ENCODE assay signal across 8 mouse cellular contexts in the genomic region with DNA sequence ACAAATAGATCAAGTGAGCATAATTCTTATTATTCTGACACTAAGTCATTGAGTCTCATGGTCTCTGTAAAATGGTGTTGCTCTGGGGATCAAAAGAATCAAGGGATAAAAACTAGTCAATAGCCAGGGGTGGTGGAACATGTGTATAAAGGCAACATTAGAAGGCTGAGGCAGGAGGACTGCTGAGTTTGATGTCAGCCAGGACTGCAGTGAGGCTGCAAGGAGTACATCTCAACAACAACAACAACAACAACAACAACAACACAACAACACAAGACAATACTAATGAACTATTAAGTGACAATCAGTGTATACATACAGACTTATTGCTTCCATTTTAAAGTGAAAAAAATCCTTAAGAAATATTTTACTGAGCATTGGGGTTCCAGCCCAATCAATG. TPM values are rescaled to one million over a fixed set of nuclear protein-coding genes. Genes with fewer than 3 reads are reported as not detected.
A peak's percentile ranks its signal among the peaks of the same experiment; 100 is the strongest.
DNase-seq lines count a peak whose midpoint lies in the region; ATAC-seq and TF ChIP-seq lines count a peak whose summit lies in the region.

No protein-coding gene starts in this region.

- H3K27me3 ChIP-seq in lung, embryonic 16.5 days (ENCODE audit: control insufficient read depth, insufficient read depth, low read depth, low read length) = no peaks in the 10 kb centered on the region
- H3K27me3 ChIP-seq in embryonic facial prominence, embryonic 12.5 days = no peaks in the 10 kb centered on the region
- no peaks in the 10 kb centered on the region for H3K27me3 ChIP-seq in intestine, postnatal 0 days (replicated peaks; ENCODE audit: control insufficient read depth, insufficient read depth, low read length)

- peak overlapping the region; percentile 92 for H3K27ac ChIP-seq in lung, embryonic 16.5 days (ENCODE audit: low read length)
- peak overlapping the region; percentile 100; the same call in 1 of the 2 replicates for H3K27ac ChIP-seq in embryonic facial prominence, embryonic 12.5 days
- no peak overlapping the region for H3K27ac ChIP-seq in intestine, postnatal 0 days (ENCODE audit: low read depth, low read length)
- 0 out of 2 replicates have a peak overlapping the region, but pooled peaks have one; percentile 32 for H3K27ac ChIP-seq in olfactory bulb, adult 2 months (ENCODE audit: insufficient read depth, low read depth, low read length)

- H3K9me3 ChIP-seq in lung, embryonic 16.5 days (ENCODE audit: control insufficient read depth, low read length) = no peaks in the 10 kb centered on the region
- H3K9me3 ChIP-seq in embryonic facial prominence, embryonic 12.5 days = no peaks in the 10 kb centered on the region
- no peaks in the 10 kb centered on the region for H3K9me3 ChIP-seq in intestine, postnatal 0 days (ENCODE audit: control insufficient read depth)

- H3K4me1 ChIP-seq in lung, embryonic 16.5 days (replicated peaks; ENCODE audit: control insufficient read depth, insufficient read depth, low read length) = peaks cover 17% of the 10 kb centered on the region
- H3K4me1 ChIP-seq in embryonic facial prominence, embryonic 12.5 days = 0 out of 2 replicates have a peak, but pooled peaks cover 3% of the 10 kb centered on the region
- H3K4me1 ChIP-seq in intestine, postnatal 0 days (replicated peaks; ENCODE audit: control insufficient read depth, insufficient read depth, low read length) = no peaks in the 10 kb centered on the region
- H3K4me1 ChIP-seq in olfactory bulb, adult 2 months (ENCODE audit: control insufficient read depth, insufficient read depth, low read length) = peaks cover 5% of the 10 kb centered on the region; the same call in 1 of the 2 replicates

- H3K9ac ChIP-seq in lung, embryonic 16.5 days (ENCODE audit: low read length) = peak overlapping the region; percentile 81
- peak overlapping the region; percentile 84 for H3K9ac ChIP-seq in embryonic facial prominence, embryonic 12.5 days
- peak overlapping the region; percentile 28 for H3K9ac ChIP-seq in intestine, postnatal 0 days (ENCODE audit: low read depth, low read length)

- peaks cover 24% of the 10 kb centered on the region for H3K36me3 ChIP-seq in lung, embryonic 16.5 days (ENCODE audit: control insufficient read depth, insufficient read depth, low read length)
- peaks cover 44% of the 10 kb centered on the region for H3K36me3 ChIP-seq in embryonic facial prominence, embryonic 12.5 days
- peaks cover 36% of the 10 kb centered on the region for H3K36me3 ChIP-seq in intestine, postnatal 0 days (ENCODE audit: control insufficient read depth, insufficient read depth)

- no peak for DNase-seq in lung, postnatal 14 days
- DNase-seq in cerebellum, adult 18-20 months = no peak
- no peak for DNase-seq in kidney, postnatal 14 days
- DNase-seq in gastrocnemius, postnatal 10 days = no peak

- no peak for TF ChIP-seq CTCF in intestine, postnatal 0 days (IDR thresholded peaks at IDR 0.05; ENCODE audit: low read depth)
- no peak for TF ChIP-seq CTCF in olfactory bulb, adult 2 months (IDR thresholded peaks at IDR 0.05; ENCODE audit: insufficient read depth, low read depth, low read length)

- TF ChIP-seq POLR2A in olfactory bulb, adult 2 months (IDR thresholded peaks at IDR 0.05; ENCODE audit: insufficient read depth, low read depth, low read length) = no peak

- no peak for ATAC-seq in lung, embryonic 16.5 days (ENCODE audit: low read depth)
- ATAC-seq in embryonic facial prominence, embryonic 12.5 days (ENCODE audit: insufficient number of reproducible peaks, insufficient read depth, low FRiP score, low TSS enrichment) = no peak
- ATAC-seq in intestine, postnatal 0 days = no peak

- H3K4me2 ChIP-seq in lung, embryonic 16.5 days (ENCODE audit: low read depth, low read length) = peak overlapping the region; percentile 63
- peak overlapping the region; percentile 64 for H3K4me2 ChIP-seq in embryonic facial prominence, embryonic 12.5 days (replicated peaks)
- H3K4me2 ChIP-seq in intestine, postnatal 0 days (replicated peaks; ENCODE audit: low read depth) = peak overlapping the region; percentile 73

- peak overlapping the region; percentile 74 for H3K4me3 ChIP-seq in lung, embryonic 16.5 days (ENCODE audit: low read length)
- H3K4me3 ChIP-seq in embryonic facial prominence, embryonic 12.5 days = peak overlapping the region; percentile 72
- H3K4me3 ChIP-seq in intestine, postnatal 0 days (ENCODE audit: low read depth, low read length) = peak overlapping the region; percentile 71
- H3K4me3 ChIP-seq in olfactory bulb, adult 2 months (ENCODE audit: insufficient read depth, low read depth, low read length) = no peak overlapping the region

RNA-seq across cellular contexts. Expression of a gene that starts 0.7 kb away (rescaled TPM):
- polyA plus RNA-seq in lung, embryonic 16.5 days (2015; fragmentation: Nextera tagmentation; extraction: Ambion mirVana) = 123 and 135 TPM in 2 replicates
- polyA plus RNA-seq in embryonic facial prominence, embryonic 12.5 days (2016; fragmentation: Nextera tagmentation; extraction: Ambion mirVana) = 186 and 191 TPM in 2 replicates
- 17.9 and 19.0 TPM in 2 replicates for polyA plus RNA-seq in intestine, postnatal 0 days (2015; fragmentation: Nextera tagmentation; extraction: Ambion mirVana)
- polyA plus RNA-seq in olfactory bulb, adult 2 months (2012; ENCODE audit: insufficient read depth, insufficient read length, low replicate concordance, missing spikeins) = not detected in 2 replicates
- 10 to 100 TPM; 28.3 to 41.5 TPM for total RNA-seq in gastrocnemius, postnatal 10 days (2021)

RNA-seq across cellular contexts. Expression of a gene that starts 0.8 kb away (rescaled TPM):
- 216 and 226 TPM in 2 replicates for polyA plus RNA-seq in lung, embryonic 16.5 days (2015; fragmentation: Nextera tagmentation; extraction: Ambion mirVana)
- polyA plus RNA-seq in embryonic facial prominence, embryonic 12.5 days (2016; fragmentation: Nextera tagmentation; extraction: Ambion mirVana) = 191 and 206 TPM in 2 replicates
- polyA plus RNA-seq in intestine, postnatal 0 days (2015; fragmentation: Nextera tagmentation; extraction: Ambion mirVana) = 270 and 282 TPM in 2 replicates
- polyA plus RNA-seq in olfactory bulb, adult 2 months (2012; ENCODE audit: insufficient read depth, insufficient read length, low replicate concordance, missing spikeins) = not detected in 2 replicates
- total RNA-seq in gastrocnemius, postnatal 10 days (2021) = 100 to 1,000 TPM; 212 to 236 TPM

RNA-seq across cellular contexts. Expression of a gene that starts 24.5 kb away (rescaled TPM):
- polyA plus RNA-seq in lung, embryonic 16.5 days (2015; fragmentation: Nextera tagmentation; extraction: Ambion mirVana) = 5.2 and 6.0 TPM in 2 replicates
- polyA plus RNA-seq in embryonic facial prominence, embryonic 12.5 days (2016; fragmentation: Nextera tagmentation; extraction: Ambion mirVana) = 4.9 and 5.1 TPM in 2 replicates
- polyA plus RNA-seq in intestine, postnatal 0 days (2015; fragmentation: Nextera tagmentation; extraction: Ambion mirVana) = 2.7 and 3.4 TPM in 2 replicates
- 312 and 918 TPM in 2 replicates for polyA plus RNA-seq in olfactory bulb, adult 2 months (2012; ENCODE audit: insufficient read depth, insufficient read length, low replicate concordance, missing spikeins)
- 1 to 10 TPM; 8.4 to 9.1 TPM for total RNA-seq in gastrocnemius, postnatal 10 days (2021)

RNA-seq across cellular contexts. Expression of a gene that starts 24.5 kb away (rescaled TPM):
- 1,562 and 1,631 TPM in 2 replicates for polyA plus RNA-seq in lung, embryonic 16.5 days (2015; fragmentation: Nextera tagmentation; extraction: Ambion mirVana)
- polyA plus RNA-seq in embryonic facial prominence, embryonic 12.5 days (2016; fragmentation: Nextera tagmentation; extraction: Ambion mirVana) = 1,846 and 1,855 TPM in 2 replicates
- 1,338 and 1,629 TPM in 2 replicates for polyA plus RNA-seq in intestine, postnatal 0 days (2015; fragmentation: Nextera tagmentation; extraction: Ambion mirVana)
- polyA plus RNA-seq in olfactory bulb, adult 2 months (2012; ENCODE audit: insufficient read depth, insufficient read length, low replicate concordance, missing spikeins) = 844 TPM in 1 of 2 replicates, not detected in the other
- 1,000 to 10,000 TPM; 7,536 to 8,309 TPM for total RNA-seq in gastrocnemius, postnatal 10 days (2021)

RNA-seq across cellular contexts. Expression of a gene that starts 40.8 kb away (rescaled TPM):
- polyA plus RNA-seq in lung, embryonic 16.5 days (2015; fragmentation: Nextera tagmentation; extraction: Ambion mirVana) = 9.0 and 10.0 TPM in 2 replicates
- polyA plus RNA-seq in embryonic facial prominence, embryonic 12.5 days (2016; fragmentation: Nextera tagmentation; extraction: Ambion mirVana) = 2.2 and 2.5 TPM in 2 replicates
- 25.9 and 26.7 TPM in 2 replicates for polyA plus RNA-seq in intestine, postnatal 0 days (2015; fragmentation: Nextera tagmentation; extraction: Ambion mirVana)
- polyA plus RNA-seq in olfactory bulb, adult 2 months (2012; ENCODE audit: insufficient read depth, insufficient read length, low replicate concordance, missing spikeins) = not detected in 2 replicates
- total RNA-seq in gastrocnemius, postnatal 10 days (2021) = 1 to 10 TPM; 2.7 to 3.1 TPM

Comparison
In these comparisons a context has a peak if more than half of its experiments do, and no peak if none do; other contexts are left out.
1. H3K9ac ChIP-seq: peak in every context shown above with its lines; median percentile 84 in embryonic facial prominence, embryonic 12.5 days; 81 in lung, embryonic 16.5 days; 28 in intestine, postnatal 0 days.
2. RNA of a gene that starts 0.8 kb away (polyA plus RNA-seq): 270 to 282 TPM in intestine, postnatal 0 days, 216 to 226 TPM in lung, embryonic 16.5 days and 191 to 206 TPM in embryonic facial prominence, embryonic 12.5 days; not detected in olfactory bulb, adult 2 months; every median in the first group is over 100 times any median in the second.
3. RNA of a gene that starts 24.5 kb away (polyA plus RNA-seq): 312 to 918 TPM in olfactory bulb, adult 2 months; 5.2 to 6.0 TPM in lung, embryonic 16.5 days, 4.9 to 5.1 TPM in embryonic facial prominence, embryonic 12.5 days and 2.7 to 3.4 TPM in intestine, postnatal 0 days; every median in the first group is over 10 times any median in the second.
4. Peak in every context shown above with its lines, with median percentiles within 50 percentile points of each other: H3K4me2 ChIP-seq.